Mouse (Mus musculus) ES-Bruce4 (cell line): ENCODE data around the gene Vrtn. TPM values are rescaled to one million over a fixed set of nuclear protein-coding genes. Genes with fewer than 3 reads are reported as not detected.

Experiments used
- H3K27ac ChIP-seq: 2 replicates; pipeline ENCODE4 v1.5.1; 2012; ENCODE audit warnings: low read length, inconsistent platforms; ENCODE audit not compliant: insufficient read depth
- H3K27me3 ChIP-seq: 2 replicates; pipeline ENCODE4 v1.6.1; 2012; ENCODE audit warnings: mild to moderate bottlenecking, low read length, inconsistent platforms; ENCODE audit not compliant: control insufficient read depth, poor library complexity, insufficient read depth, severe bottlenecking
- H3K36me3 ChIP-seq: 2 replicates; pipeline ENCODE4 v1.6.1; 2012; ENCODE audit warnings: inconsistent platforms, mild to moderate bottlenecking, low read length, moderate library complexity; ENCODE audit not compliant: control insufficient read depth, poor library complexity, insufficient read depth, severe bottlenecking
- H3K4me1 ChIP-seq: one replicate; pipeline ENCODE4 v1.8.1; 2011; ENCODE audit warnings: low read length; ENCODE audit not compliant: control insufficient read depth, insufficient read depth
- H3K4me3 ChIP-seq: 2 replicates; pipeline ENCODE4 v1.5.1; 2011; ENCODE audit warnings: low read depth, mild to moderate bottlenecking, low read length
- H3K9ac ChIP-seq: 2 replicates; pipeline ENCODE4 v1.6.1; 2012; ENCODE audit warnings: low read depth, mild to moderate bottlenecking, inconsistent platforms; ENCODE audit not compliant: poor library complexity, severe bottlenecking
- H3K9me3 ChIP-seq: replicated peaks from 2 replicates; pipeline ENCODE4 v1.6.1; 2012; ENCODE audit warnings: mild to moderate bottlenecking, low read length, inconsistent platforms; ENCODE audit not compliant: control insufficient read depth, poor library complexity, insufficient read depth, severe bottlenecking
- CTCF ChIP-seq: IDR thresholded peaks from one replicate; pipeline ENCODE4 v1.8.1; 2011; ENCODE audit warnings: low read depth, low read length
- EP300 ChIP-seq: IDR thresholded peaks from 2 replicates; pipeline ENCODE4 v1.6.1; 2011; ENCODE audit warnings: low read depth, low read length; ENCODE audit not compliant: insufficient read depth
- POLR2A ChIP-seq: IDR thresholded peaks from one replicate; pipeline ENCODE4 v1.8.1; 2011; ENCODE audit warnings: low read length; ENCODE audit not compliant: insufficient read depth
- polyA plus RNA-seq: library from polyadenylated mRNA; stranded (reverse); fragments of >200 nt; gene quantifications from 2 replicates; pipeline ENCODE4 v1.2.4, GENCODE M21; 2011; ENCODE audit warnings: low read depth; ENCODE audit not compliant: missing spikeins, insufficient read depth, insufficient read length

Gene Vrtn
- polyA plus RNA-seq, 1 experiment: 3.8 TPM

DNA sequence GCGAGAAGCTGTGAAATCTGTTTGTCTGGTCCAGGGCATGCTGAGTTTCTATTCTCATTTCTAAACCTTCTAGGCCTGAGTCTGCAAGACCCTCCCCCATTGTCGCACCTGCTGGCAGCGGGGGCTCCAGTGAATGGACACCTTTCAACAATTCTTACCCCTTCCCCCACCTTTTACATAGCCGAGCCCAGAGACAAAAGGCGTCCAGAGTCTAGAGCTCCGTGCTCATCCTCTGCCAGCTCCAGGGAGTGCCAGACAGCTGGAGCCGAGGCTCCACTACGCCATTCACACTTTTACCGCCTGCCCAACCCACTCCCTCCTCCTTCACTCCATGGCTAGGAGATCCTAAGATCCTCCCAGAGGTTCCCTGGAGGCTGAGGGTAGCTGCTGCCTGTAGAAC is 15.7 kb upstream of the Vrtn start:
- TF ChIP-seq EP300 (peak; percentile 91), POLR2A (no peak)
- Histone ChIP-seq H3K9me3 (no peaks in the 10 kb centered on the region), H3K36me3 (no peaks in the 10 kb centered on the region), H3K4me1 (peaks cover 1% of the 10 kb centered on the region), H3K27me3 (no peaks in the 10 kb centered on the region), H3K9ac (no peak overlapping the region), H3K4me3 (peak overlapping the region; percentile 23), H3K27ac (no peak overlapping the region)

- no peaks in the 10 kb centered on the region for H3K4me1 ChIP-seq
- no peaks in the 10 kb centered on the region for H3K36me3 ChIP-seq
- TF ChIP-seq POLR2A: no peak
- no peak for TF ChIP-seq CTCF
- TF ChIP-seq EP300: no peak
- no peak overlapping the region for H3K4me3 ChIP-seq
- no peak overlapping the region for H3K9ac ChIP-seq
- no peaks in the 10 kb centered on the region for H3K9me3 ChIP-seq
- H3K27me3 ChIP-seq: no peaks in the 10 kb centered on the region
- H3K27ac ChIP-seq: no peak overlapping the region
Measured at GRCm38 (mm10) chr12:84631867-84632266, 9.0 kb upstream of the Vrtn start.

GRCm38 (mm10) chr12:84640253-84640652 is 566 bp upstream of the Vrtn start:
- Histone ChIP-seq H3K27ac (no peak overlapping the region), H3K27me3 (0 out of 2 replicates have a peak, but pooled peaks cover 5% of the 10 kb centered on the region), H3K36me3 (no peaks in the 10 kb centered on the region), H3K4me3 (peak overlapping the region; percentile 15; the same call in 1 of the 2 replicates), H3K9ac (no peak overlapping the region), H3K4me1 (peaks cover 2% of the 10 kb centered on the region), H3K9me3 (no peaks in the 10 kb centered on the region)
- TF ChIP-seq CTCF (no peak), EP300 (no peak), POLR2A (no peak)

GRCm38 (mm10) chr12:84650234-84650633 is 9.4 kb downstream of the Vrtn start:
- no peak overlapping the region for H3K27ac ChIP-seq
- TF ChIP-seq EP300 (no peak), CTCF (no peak), POLR2A (no peak)

DNA sequence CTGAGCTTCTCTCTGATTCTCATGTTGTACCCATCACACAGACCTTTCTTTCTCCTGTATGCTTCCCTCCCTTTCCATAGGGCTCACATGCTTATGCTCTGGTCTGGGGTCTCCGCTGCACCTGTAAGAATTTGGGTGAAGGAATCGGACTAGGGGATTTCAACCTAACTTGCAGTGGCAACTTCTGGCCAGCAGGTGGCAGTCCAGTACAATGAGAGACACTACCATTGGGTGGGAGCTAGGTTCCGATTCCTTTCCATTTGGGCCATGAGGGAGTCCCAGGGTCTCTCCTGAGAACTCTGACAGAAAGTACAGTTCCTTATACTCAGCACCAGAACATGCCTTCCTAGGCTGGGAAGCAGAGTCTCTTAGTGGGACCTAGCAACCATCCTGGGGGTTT is 13.1 kb downstream of the Vrtn start:
- no peak overlapping the region for H3K4me3 ChIP-seq
- TF ChIP-seq EP300 (no peak), CTCF (peak; percentile 85)
- H3K36me3 ChIP-seq: no peaks in the 10 kb centered on the region
- H3K27ac ChIP-seq: no peak overlapping the region
- H3K9ac ChIP-seq: no peak overlapping the region
- H3K27me3 ChIP-seq: no peaks in the 10 kb centered on the region
- no peaks in the 10 kb centered on the region for H3K4me1 ChIP-seq
- no peaks in the 10 kb centered on the region for H3K9me3 ChIP-seq

More at GRCm38 (mm10) chr12:84650234-84650633, 9.4 kb downstream of the Vrtn start:
- Histone ChIP-seq H3K9ac (peak overlapping the region; percentile 30), H3K36me3 (no peaks in the 10 kb centered on the region), H3K27me3 (no peaks in the 10 kb centered on the region), H3K4me1 (no peaks in the 10 kb centered on the region), H3K4me3 (peak overlapping the region; percentile 57), H3K9me3 (no peaks in the 10 kb centered on the region)

GRCm38 (mm10) chr12:84670555-84670954 is 29.7 kb downstream of the Vrtn start:
- no peaks in the 10 kb centered on the region for H3K9me3 ChIP-seq
- no peak overlapping the region for H3K27ac ChIP-seq
- peak; percentile 49 for TF ChIP-seq CTCF
- no peak for TF ChIP-seq POLR2A
- H3K36me3 ChIP-seq: no peaks in the 10 kb centered on the region
- H3K27me3 ChIP-seq: no peaks in the 10 kb centered on the region
- H3K9ac ChIP-seq: no peak overlapping the region
- no peaks in the 10 kb centered on the region for H3K4me1 ChIP-seq
- no peak overlapping the region for H3K4me3 ChIP-seq
